Mouse (Mus musculus) hindbrain, embryonic 14.5 days (tissue): ENCODE results near the gene Lipc. TPM values are rescaled to one million over a fixed set of nuclear protein-coding genes. Genes with fewer than 3 reads are reported as not detected.

Experiments
- ATAC-seq: fragments of 200-750 bp; cut with Nextera tagmentation; 2 replicates; pipeline ENCODE4 v1.8.0; 2017; ENCODE audit warnings: moderate number of reproducible peaks, mild to moderate bottlenecking, moderate TSS enrichment, moderate library complexity; ENCODE audit not compliant: low FRiP score
- DNase-seq: peaks from one replicate; pipeline ENCODE4 v3.0.0-alpha.2; 2015; ENCODE audit warnings: low spot score
- H3K27ac ChIP-seq: fragments of 300-500 bp; sonication (generic); 2 replicates; pipeline ENCODE4 v1.5.1; 2014; ENCODE audit warnings: mild to moderate bottlenecking, moderate library complexity
- H3K27me3 ChIP-seq: fragments of 300-500 bp; sonication (generic); 2 replicates; pipeline ENCODE4 v1.6.1; 2014; ENCODE audit warnings: mild to moderate bottlenecking, low read length, mixed read lengths; ENCODE audit not compliant: control insufficient read depth, insufficient read depth
- H3K36me3 ChIP-seq: fragments of 300-500 bp; sonication (generic); replicated peaks from 2 replicates; pipeline ENCODE4 v1.6.1; 2014; ENCODE audit not compliant: control insufficient read depth, insufficient read depth
- H3K4me1 ChIP-seq: fragments of 300-500 bp; sonication (generic); replicated peaks from 2 replicates; pipeline ENCODE4 v1.6.1; 2014; ENCODE audit warnings: antibody characterized with exemption, low read length, mixed read lengths; ENCODE audit not compliant: control insufficient read depth, insufficient read depth
- H3K4me2 ChIP-seq: fragments of 300-500 bp; sonication (generic); replicated peaks from 2 replicates; pipeline ENCODE4 v1.6.1; 2014; ENCODE audit warnings: mild to moderate bottlenecking, moderate library complexity
- H3K4me3 ChIP-seq: fragments of 300-500 bp; sonication (generic); replicated peaks from 2 replicates; pipeline ENCODE4 v1.5.1; 2014; ENCODE audit warnings: mild to moderate bottlenecking, low read length
- H3K9ac ChIP-seq: fragments of 300-500 bp; sonication (generic); 2 replicates; pipeline ENCODE4 v1.6.1; 2014
- H3K9me3 ChIP-seq: fragments of 300-500 bp; sonication (generic); 2 replicates; pipeline ENCODE4 v1.6.1; 2016; ENCODE audit warnings: low read length; ENCODE audit not compliant: control insufficient read depth
- WGBS: fragments of 180-500 bp; shearing (Covaris S2); extraction: QIAGEN DNeasy Blood & Tissue Kit; methylation state at CpG from one replicate; pipeline ENCODE4 v1.1.7; 2014; 5-methylcytosine and 5-hydroxymethylcytosine counted together
- polyA plus RNA-seq: library from polyadenylated mRNA; unstranded; fragments of >200 nt; fragmentation: Nextera tagmentation; extraction: Ambion mirVana; gene quantifications from 2 replicates; pipeline ENCODE4 v1.2.1, GENCODE M21; 2014

Lipc gene
- polyA plus RNA-seq, 1 experiment from 2014 or later, result 0.11 TPM

GRCm38 (mm10) chr9:70910351-70910750, 41.7 kb downstream of the Lipc start:
- Histone ChIP-seq H3K4me1 (no peaks in the 10 kb centered on the region), H3K4me3 (no peak overlapping the region), H3K27me3 (no peaks in the 10 kb centered on the region), H3K9ac (no peak overlapping the region), H3K27ac (no peak overlapping the region), H3K4me2 (no peak overlapping the region), H3K36me3 (no peaks in the 10 kb centered on the region), H3K9me3 (no peaks in the 10 kb centered on the region)
- WGBS, result 77% methylated on average over 6 of the region's 6 CpGs
- DNase-seq, result no peak
- ATAC-seq, result no peak

GRCm38 (mm10) chr9:70902821-70903730, 49.0 kb downstream of the Lipc start:
- DNase-seq, result no peak
- no peaks in the 10 kb centered on the region for H3K27me3 ChIP-seq

GRCm38 (mm10) chr9:70894201-70894600, 57.8 kb downstream of the Lipc start:
- DNase-seq, result no peak
- Histone ChIP-seq H3K4me1 (no peaks in the 10 kb centered on the region), H3K4me2 (no peak overlapping the region), H3K36me3 (no peaks in the 10 kb centered on the region), H3K9me3 (no peaks in the 10 kb centered on the region), H3K9ac (no peak overlapping the region), H3K27ac (no peak overlapping the region), H3K27me3 (no peaks in the 10 kb centered on the region), H3K4me3 (no peak overlapping the region)
- WGBS, result 100% methylated on average over 1 of the region's 1 CpGs
- no peak for ATAC-seq

More at GRCm38 (mm10) chr9:70902821-70903730, 49.0 kb downstream of the Lipc start:
- no peak overlapping the region for H3K27ac ChIP-seq
- H3K4me3 ChIP-seq, result no peak overlapping the region
- H3K4me1 ChIP-seq, result no peaks in the 10 kb centered on the region
- WGBS, result 94% methylated on average over 11 of the region's 11 CpGs
- no peak overlapping the region for H3K4me2 ChIP-seq
- no peak for ATAC-seq
- no peak overlapping the region for H3K9ac ChIP-seq
- H3K36me3 ChIP-seq, result no peaks in the 10 kb centered on the region
- no peaks in the 10 kb centered on the region for H3K9me3 ChIP-seq

GRCm38 (mm10) chr9:70893526-70893925, 58.5 kb downstream of the Lipc start:
- WGBS, result 73% methylated on average over 3 of the region's 3 CpGs
- no peak for ATAC-seq
- H3K9me3 ChIP-seq, result no peaks in the 10 kb centered on the region
- H3K9ac ChIP-seq, result no peak overlapping the region
- H3K27me3 ChIP-seq, result no peaks in the 10 kb centered on the region
- H3K4me3 ChIP-seq, result no peak overlapping the region
- DNase-seq, result no peak
- no peak overlapping the region for H3K27ac ChIP-seq
- no peaks in the 10 kb centered on the region for H3K36me3 ChIP-seq
- no peak overlapping the region for H3K4me2 ChIP-seq
- no peaks in the 10 kb centered on the region for H3K4me1 ChIP-seq

- Histone ChIP-seq H3K4me2 (no peak overlapping the region), H3K9me3 (no peaks in the 10 kb centered on the region), H3K27ac (no peak overlapping the region), H3K4me3 (no peak overlapping the region), H3K27me3 (no peaks in the 10 kb centered on the region), H3K4me1 (no peaks in the 10 kb centered on the region), H3K9ac (no peak overlapping the region), H3K36me3 (no peaks in the 10 kb centered on the region)
- ATAC-seq (no peak), DNase-seq (no peak)
- 83% methylated on average over 5 of the region's 5 CpGs for WGBS
These were observed 59.4 kb downstream of the Lipc start for GRCm38 (mm10) chr9:70892627-70893026.

- H3K36me3 ChIP-seq, result no peaks in the 10 kb centered on the region
- H3K27ac ChIP-seq, result no peak overlapping the region
- H3K9ac ChIP-seq, result no peak overlapping the region
- DNase-seq, result no peak
- no peak for ATAC-seq
- H3K27me3 ChIP-seq, result no peaks in the 10 kb centered on the region
- H3K4me2 ChIP-seq, result no peak overlapping the region
- H3K4me1 ChIP-seq, result no peaks in the 10 kb centered on the region
- no peak overlapping the region for H3K4me3 ChIP-seq
- 72% methylated on average over 8 of the region's 8 CpGs for WGBS
- no peaks in the 10 kb centered on the region for H3K9me3 ChIP-seq
These were observed 60.4 kb downstream of the Lipc start for GRCm38 (mm10) chr9:70891431-70892133.

- no peaks in the 10 kb centered on the region for H3K36me3 ChIP-seq
- no peak overlapping the region for H3K4me3 ChIP-seq
- no peaks in the 10 kb centered on the region for H3K4me1 ChIP-seq
- no peak for ATAC-seq
- H3K27ac ChIP-seq, result no peak overlapping the region
- H3K9me3 ChIP-seq, result no peaks in the 10 kb centered on the region
- H3K27me3 ChIP-seq, result no peaks in the 10 kb centered on the region
- H3K4me2 ChIP-seq, result no peak overlapping the region
- 89% methylated on average over 7 of the region's 7 CpGs for WGBS
- H3K9ac ChIP-seq, result no peak overlapping the region
- DNase-seq, result no peak
These were observed 61.3 kb downstream of the Lipc start for GRCm38 (mm10) chr9:70890736-70891135.

GRCm38 (mm10) chr9:70888969-70889368, 63.1 kb downstream of the Lipc start:
- ATAC-seq, result no peak
- Histone ChIP-seq H3K27me3 (no peaks in the 10 kb centered on the region), H3K9me3 (no peaks in the 10 kb centered on the region), H3K4me1 (no peaks in the 10 kb centered on the region), H3K36me3 (no peaks in the 10 kb centered on the region), H3K27ac (no peak overlapping the region), H3K9ac (no peak overlapping the region), H3K4me3 (no peak overlapping the region), H3K4me2 (no peak overlapping the region)
- no peak for DNase-seq
- WGBS, result 80% methylated on average over 4 of the region's 4 CpGs

GRCm38 (mm10) chr9:70888556-70888955, 63.5 kb downstream of the Lipc start:
- ATAC-seq (no peak), DNase-seq (no peak)
- WGBS, result 96% methylated on average over 2 of the region's 2 CpGs
- Histone ChIP-seq H3K27ac (no peak overlapping the region), H3K9me3 (no peaks in the 10 kb centered on the region), H3K4me3 (no peak overlapping the region), H3K4me1 (no peaks in the 10 kb centered on the region), H3K4me2 (no peak overlapping the region), H3K9ac (no peak overlapping the region), H3K27me3 (no peaks in the 10 kb centered on the region), H3K36me3 (no peaks in the 10 kb centered on the region)
